Mouse (Mus musculus) limb, embryonic 14.5 days (tissue): ENCODE results near the gene Pex19. TPM values are rescaled to one million over a fixed set of nuclear protein-coding genes. Genes with fewer than 3 reads are reported as not detected.

Experiments
- ATAC-seq: fragments of 200-750 bp; cut with Nextera tagmentation; 2 replicates; pipeline ENCODE4 v1.8.0; 2017; ENCODE audit warnings: low read depth, moderate number of reproducible peaks, moderate TSS enrichment; ENCODE audit not compliant: low FRiP score
- DNase-seq: peaks from one replicate; pipeline ENCODE4 v3.0.0-alpha.2; 2015; ENCODE audit warnings: low spot score
- H3K27ac ChIP-seq: fragments of 300-500 bp; sonication (generic); replicated peaks from 2 replicates; pipeline ENCODE4 v1.5.1; 2014; ENCODE audit warnings: low read depth, mild to moderate bottlenecking, low read length, moderate library complexity, mixed read lengths
- H3K27me3 ChIP-seq: fragments of 300-500 bp; sonication (generic); 2 replicates; pipeline ENCODE4 v1.6.1; 2014; ENCODE audit warnings: low read length, mixed read lengths; ENCODE audit not compliant: control insufficient read depth, insufficient read depth
- H3K36me3 ChIP-seq: fragments of 300-500 bp; sonication (generic); 2 replicates; pipeline ENCODE4 v1.6.1; 2014; ENCODE audit warnings: mild to moderate bottlenecking, low read length, moderate library complexity, mixed read lengths; ENCODE audit not compliant: control insufficient read depth, insufficient read depth
- H3K4me1 ChIP-seq: fragments of 300-500 bp; sonication (generic); 2 replicates; pipeline ENCODE4 v1.6.1; 2014; ENCODE audit warnings: antibody characterized with exemption, low read length, mixed read lengths; ENCODE audit not compliant: control insufficient read depth, insufficient read depth
- H3K4me2 ChIP-seq: fragments of 300-500 bp; sonication (generic); replicated peaks from 2 replicates; pipeline ENCODE4 v1.6.1; 2014; ENCODE audit warnings: low read depth, mild to moderate bottlenecking, low read length, moderate library complexity; ENCODE audit not compliant: severe bottlenecking
- H3K4me3 ChIP-seq: fragments of 300-500 bp; sonication (generic); replicated peaks from 2 replicates; pipeline ENCODE4 v1.5.1; 2014; ENCODE audit warnings: low read length
- H3K9ac ChIP-seq: fragments of 300-500 bp; sonication (generic); 2 replicates; pipeline ENCODE4 v1.6.1; 2014; ENCODE audit warnings: mild to moderate bottlenecking, low read depth, low read length, moderate library complexity; ENCODE audit not compliant: severe bottlenecking
- H3K9me3 ChIP-seq: fragments of 300-500 bp; sonication (generic); 2 replicates; pipeline ENCODE4 v1.6.1; 2016; ENCODE audit warnings: low read length; ENCODE audit not compliant: control insufficient read depth
- POLR2A ChIP-seq: fragments of 200-500 bp; IDR thresholded peaks from 2 replicates; pipeline ENCODE4 v1.8.0; 2012; ENCODE audit warnings: inconsistent platforms, mild to moderate bottlenecking, moderate library complexity, borderline replicate concordance; ENCODE audit not compliant: insufficient read depth, insufficient read length; ENCODE audit errors: extremely low read depth
- WGBS: fragments of 180-500 bp; shearing (Covaris S2); extraction: QIAGEN DNeasy Blood & Tissue Kit; methylation state at CpG from one replicate; pipeline ENCODE4 v1.1.7; 2014; 5-methylcytosine and 5-hydroxymethylcytosine counted together
- polyA plus RNA-seq, 2 experiments: library from polyadenylated mRNA; depleted of rRNA in 1 of 2; stranded (reverse) in 1 of 2; unstranded in 1 of 2; fragments of >200 nt; fragmentation: Nextera tagmentation in 1 of 2; extraction: Ambion mirVana in 1 of 2; gene quantifications; 2 replicates each; pipeline versions ENCODE4 v1.2.1 to v1.2.3; 2012 to 2014

Pex19 gene
- polyA plus RNA-seq, 2 experiments, result 100 to 129 TPM

GRCm38 (mm10) chr1:172155518-172155917 is 29.0 kb downstream of the Pex19 start:
- H3K9me3 ChIP-seq, result no peaks in the 10 kb centered on the region

DNA sequence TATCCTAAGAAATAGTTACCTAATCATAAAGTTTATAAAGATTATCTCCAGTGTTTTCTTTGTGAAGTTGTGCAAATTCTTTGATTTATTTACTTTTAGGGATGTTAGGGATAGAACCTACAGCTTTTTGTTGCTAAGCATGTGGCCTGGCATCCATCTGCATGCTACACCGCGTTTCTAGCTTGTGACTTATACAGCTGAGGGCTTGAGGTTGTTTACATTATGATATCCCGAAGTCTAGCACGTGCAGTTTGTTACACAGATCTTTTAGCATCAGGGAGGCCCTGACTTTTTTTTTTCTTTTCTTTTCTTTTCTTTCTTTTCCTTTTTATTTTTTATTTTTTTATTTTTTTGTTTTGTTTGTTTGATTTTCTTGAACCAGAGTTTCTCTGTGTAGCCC is 33.4 kb downstream of the Pex19 start:
- H3K4me1 ChIP-seq, result no peaks in the 10 kb centered on the region
- no peak overlapping the region for H3K27ac ChIP-seq
- no peak for TF ChIP-seq POLR2A
- peaks cover 21% of the 10 kb centered on the region for H3K36me3 ChIP-seq
- no peaks in the 10 kb centered on the region for H3K27me3 ChIP-seq
- DNase-seq (no peak), ATAC-seq (no peak)
- H3K4me2 ChIP-seq, result no peak overlapping the region
- no peak overlapping the region for H3K4me3 ChIP-seq
- 75% methylated on average over 4 of the region's 4 CpGs for WGBS
- no peak overlapping the region for H3K9ac ChIP-seq
- H3K9me3 ChIP-seq, result no peaks in the 10 kb centered on the region

More at GRCm38 (mm10) chr1:172155518-172155917, 29.0 kb downstream of the Pex19 start:
- TF ChIP-seq POLR2A, result no peak
- no peak overlapping the region for H3K4me2 ChIP-seq
- H3K4me3 ChIP-seq, result no peak overlapping the region
- DNase-seq (no peak), ATAC-seq (no peak)
- no peaks in the 10 kb centered on the region for H3K27me3 ChIP-seq
- H3K4me1 ChIP-seq, result no peaks in the 10 kb centered on the region
- H3K36me3 ChIP-seq, result peaks cover 62% of the 10 kb centered on the region
- 97% methylated on average over 3 of the region's 3 CpGs for WGBS
- no peak overlapping the region for H3K27ac ChIP-seq
- H3K9ac ChIP-seq, result no peak overlapping the region

DNA sequence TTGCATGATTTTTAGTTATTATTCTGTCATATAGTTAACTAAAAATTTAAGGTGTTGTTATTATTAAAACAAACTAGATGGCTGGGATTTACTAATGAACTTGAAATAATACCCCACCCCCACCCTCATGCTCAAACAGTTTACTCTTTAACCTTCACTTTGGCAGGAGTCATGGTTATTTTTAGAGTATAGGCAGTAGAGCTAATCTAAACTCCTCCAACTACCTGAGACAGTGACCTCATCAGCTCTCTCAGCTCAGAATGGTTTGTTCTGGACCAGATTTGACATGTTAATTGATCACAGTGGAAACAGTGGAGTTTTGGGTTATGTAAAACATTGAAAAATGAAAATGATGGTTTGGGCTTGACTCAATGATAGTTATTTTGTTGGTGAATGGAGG is 34.0 kb downstream of the Pex19 start:
- Histone ChIP-seq H3K27ac (no peak overlapping the region), H3K27me3 (no peaks in the 10 kb centered on the region), H3K4me3 (no peak overlapping the region), H3K4me1 (no peaks in the 10 kb centered on the region), H3K9me3 (no peaks in the 10 kb centered on the region), H3K9ac (no peak overlapping the region), H3K4me2 (no peak overlapping the region), H3K36me3 (peaks cover 21% of the 10 kb centered on the region)
- no peak for ATAC-seq
- no peak for DNase-seq
- TF ChIP-seq POLR2A, result no peak

GRCm38 (mm10) chr1:172162009-172162408 is 35.5 kb downstream of the Pex19 start:
- no peaks in the 10 kb centered on the region for H3K27me3 ChIP-seq
- peaks cover 23% of the 10 kb centered on the region for H3K36me3 ChIP-seq
- DNase-seq (peak; percentile 30), ATAC-seq (no peak)
- no peaks in the 10 kb centered on the region for H3K9me3 ChIP-seq
- H3K9ac ChIP-seq, result no peak overlapping the region
- 95% methylated on average over 1 of the region's 1 CpGs for WGBS
- TF ChIP-seq POLR2A, result no peak
- H3K27ac ChIP-seq, result no peak overlapping the region
- no peak overlapping the region for H3K4me3 ChIP-seq
- H3K4me1 ChIP-seq, result no peaks in the 10 kb centered on the region
- no peak overlapping the region for H3K4me2 ChIP-seq

- Histone ChIP-seq H3K4me1 (no peaks in the 10 kb centered on the region), H3K9me3 (no peaks in the 10 kb centered on the region), H3K27me3 (no peaks in the 10 kb centered on the region), H3K36me3 (peaks cover 32% of the 10 kb centered on the region), H3K27ac (no peak overlapping the region), H3K4me2 (no peak overlapping the region), H3K9ac (no peak overlapping the region), H3K4me3 (no peak overlapping the region)
- 79% methylated on average over 6 of the region's 6 CpGs for WGBS
- TF ChIP-seq POLR2A, result no peak
- DNase-seq (no peak), ATAC-seq (no peak)
These were observed 36.4 kb downstream of the Pex19 start for GRCm38 (mm10) chr1:172162959-172163358.

DNA sequence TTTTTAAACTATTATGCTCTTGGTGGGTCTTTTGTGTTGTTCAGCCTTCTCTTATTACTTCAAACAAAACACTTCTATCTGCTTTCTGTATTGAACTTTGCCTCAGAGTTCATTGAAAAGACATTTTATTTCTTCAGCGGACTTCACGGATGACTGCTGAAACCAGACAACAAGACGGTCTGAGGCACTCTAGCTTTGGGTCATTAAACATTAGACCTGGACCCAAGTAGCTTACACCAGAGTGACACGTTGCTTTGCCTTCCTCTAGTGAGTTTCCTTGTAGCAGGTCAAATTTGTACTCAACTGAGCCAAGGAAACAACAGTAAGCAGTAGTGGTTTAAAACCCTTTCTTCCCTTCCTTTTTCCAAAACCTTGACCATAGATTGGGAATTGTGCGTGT is 41.4 kb downstream of the Pex19 start:
- H3K4me1 ChIP-seq, result no peaks in the 10 kb centered on the region
- no peak for DNase-seq
- no peak for TF ChIP-seq POLR2A
- H3K4me2 ChIP-seq, result no peak overlapping the region
- H3K4me3 ChIP-seq, result no peak overlapping the region
- ATAC-seq, result no peak
- H3K9ac ChIP-seq, result no peak overlapping the region
- no peak overlapping the region for H3K27ac ChIP-seq
- WGBS, result 92% methylated on average over 5 of the region's 5 CpGs
- no peaks in the 10 kb centered on the region for H3K9me3 ChIP-seq
- peaks cover 77% of the 10 kb centered on the region for H3K36me3 ChIP-seq
- no peaks in the 10 kb centered on the region for H3K27me3 ChIP-seq
